Mouse (Mus musculus): ENCODE data around the gene Ccdc157.

DNA sequence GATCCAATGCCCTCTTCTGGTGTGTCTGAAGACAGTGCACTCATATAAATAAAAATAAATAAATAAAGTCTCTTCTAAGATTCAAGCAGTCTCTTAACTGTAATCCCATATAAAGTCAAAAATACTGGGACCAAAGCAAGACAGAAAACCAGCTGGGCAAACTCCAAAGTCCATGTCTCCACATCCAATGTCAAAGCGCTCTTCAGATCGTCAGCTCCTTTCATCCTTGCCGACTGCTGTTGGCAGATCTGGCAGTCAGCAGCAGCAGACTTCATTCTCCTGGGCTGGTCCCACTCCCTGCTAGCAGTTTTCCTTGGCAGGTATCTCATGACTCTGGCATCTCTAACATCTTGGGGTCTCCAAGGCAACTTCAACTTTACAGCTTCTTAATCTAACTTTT is 1.4 kb downstream of the Ccdc157 start:
- TF ChIP-seq CTCF (conservative IDR thresholded peaks at IDR 0.05; ENCODE audit: insufficient read depth, insufficient read length, low read depth, low read length): no peak
- TF ChIP-seq POLR2A (IDR thresholded peaks at IDR 0.05; ENCODE audit: low read depth, low read length): no peak

Data from kidney, adult 2 months (tissue).